In the genomic region with DNA sequence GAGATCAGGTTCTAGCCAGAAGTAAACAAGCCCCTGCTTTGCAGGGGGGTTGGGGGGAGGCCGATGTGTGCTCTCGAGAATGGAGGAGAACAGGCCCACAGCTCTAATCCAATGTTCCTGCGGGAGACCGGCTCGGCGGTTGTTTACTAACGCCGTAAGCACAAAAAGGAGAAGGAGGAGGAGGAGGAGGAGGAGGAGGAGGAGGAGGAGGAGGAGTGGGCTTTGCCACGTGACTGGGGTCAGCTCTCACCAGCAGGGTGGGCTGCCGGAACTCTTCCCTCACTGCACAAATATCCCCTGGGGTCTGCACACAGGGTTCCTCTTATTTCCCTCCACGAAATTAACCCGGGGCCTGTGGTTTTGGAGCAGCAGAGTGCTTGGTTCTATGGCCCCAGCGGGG, we compare ENCODE assay signal across 8 mouse cellular contexts. TPM values are rescaled to one million over a fixed set of nuclear protein-coding genes. Genes with fewer than 3 reads are reported as not detected.
DNase-seq lines count a peak whose midpoint lies in the region; ATAC-seq and TF ChIP-seq lines count a peak whose summit lies in the region.

No protein-coding gene starts in this region.

- TF ChIP-seq POLR2A in liver, adult 2 months (IDR thresholded peaks at IDR 0.05; ENCODE audit: extremely low read depth, insufficient read depth, low read length) = no peak

- H3K9me3 ChIP-seq in kidney, embryonic 14.5 days (ENCODE audit: control insufficient read depth, low read length) = no peaks in the 10 kb centered on the region
- no peaks in the 10 kb centered on the region for H3K9me3 ChIP-seq in forebrain, embryonic 11.5 days (ENCODE audit: control insufficient read depth, low read length)
- H3K9me3 ChIP-seq in stomach, embryonic 16.5 days (replicated peaks; ENCODE audit: control insufficient read depth, low read length) = no peaks in the 10 kb centered on the region

- H3K4me2 ChIP-seq in kidney, embryonic 14.5 days (replicated peaks; ENCODE audit: low read depth, low read length) = peak overlapping the region; percentile 89
- peak overlapping the region; percentile 78 for H3K4me2 ChIP-seq in forebrain, embryonic 11.5 days (ENCODE audit: low read depth, low read length, severe bottlenecking)
- H3K4me2 ChIP-seq in stomach, embryonic 16.5 days (ENCODE audit: low read depth, low read length) = peak overlapping the region; percentile 91

- no peaks in the 10 kb centered on the region for H3K27me3 ChIP-seq in kidney, embryonic 14.5 days (ENCODE audit: control insufficient read depth, insufficient read depth, low read length)
- H3K27me3 ChIP-seq in forebrain, embryonic 11.5 days (ENCODE audit: control insufficient read depth, insufficient read depth, low read length) = no peaks in the 10 kb centered on the region
- no peaks in the 10 kb centered on the region for H3K27me3 ChIP-seq in liver, adult 2 months (ENCODE audit: control insufficient read depth, insufficient read depth, low read length)
- H3K27me3 ChIP-seq in stomach, embryonic 16.5 days (ENCODE audit: control insufficient read depth, insufficient read depth, low read length) = no peaks in the 10 kb centered on the region

- peak overlapping the region; percentile 87 for H3K4me3 ChIP-seq in kidney, embryonic 14.5 days (ENCODE audit: low read length)
- peak overlapping the region; percentile 42 for H3K4me3 ChIP-seq in forebrain, embryonic 11.5 days (ENCODE audit: low read depth, low read length)
- H3K4me3 ChIP-seq in liver, adult 2 months (ENCODE audit: insufficient read depth, low read depth, low read length) = peak overlapping the region; percentile 6; the same call in 1 of the 2 replicates
- H3K4me3 ChIP-seq in stomach, embryonic 16.5 days (replicated peaks; ENCODE audit: low read length) = peak overlapping the region; percentile 30; the same call in 1 of the 2 replicates

- no peak for TF ChIP-seq CTCF in liver, adult 2 months (IDR thresholded peaks at IDR 0.05; ENCODE audit: low read depth, low read length)

- H3K79me2 ChIP-seq in liver, adult 2 months (ENCODE audit: control insufficient read depth, insufficient read depth, low read length) = peaks cover 10% of the 10 kb centered on the region; the same call in 1 of the 2 replicates

- H3K36me3 ChIP-seq in kidney, embryonic 14.5 days (ENCODE audit: control insufficient read depth, insufficient read depth, low read length) = no peaks in the 10 kb centered on the region
- no peaks in the 10 kb centered on the region for H3K36me3 ChIP-seq in forebrain, embryonic 11.5 days (ENCODE audit: control insufficient read depth, insufficient read depth, low read length)
- H3K36me3 ChIP-seq in liver, adult 2 months (ENCODE audit: control insufficient read depth, insufficient read depth, low read length) = no peaks in the 10 kb centered on the region
- H3K36me3 ChIP-seq in stomach, embryonic 16.5 days (ENCODE audit: control insufficient read depth, insufficient read depth, low read length) = no peaks in the 10 kb centered on the region

- H3K4me1 ChIP-seq in kidney, embryonic 14.5 days (ENCODE audit: control insufficient read depth, insufficient read depth, low read length) = peaks cover 28% of the 10 kb centered on the region
- peaks cover 8% of the 10 kb centered on the region for H3K4me1 ChIP-seq in forebrain, embryonic 11.5 days (replicated peaks; ENCODE audit: control insufficient read depth, insufficient read depth, low read length)
- H3K4me1 ChIP-seq in liver, adult 2 months (ENCODE audit: control insufficient read depth, insufficient read depth, low read length) = peaks cover 6% of the 10 kb centered on the region
- peaks cover 23% of the 10 kb centered on the region for H3K4me1 ChIP-seq in stomach, embryonic 16.5 days (ENCODE audit: control insufficient read depth, insufficient read depth, low read length)

- DNase-seq in kidney, adult 11 months = no peak
- DNase-seq in brain, embryonic 18.5 days (ENCODE audit: low read depth, low spot score) = peak; percentile 8
- peak; percentile 79 for DNase-seq in forebrain, embryonic 11.5 days (ENCODE audit: low spot score)
- no peak for DNase-seq in liver, adult 2 months (ENCODE audit: extremely low read depth, low read depth, low spot score)
- DNase-seq in right cerebral cortex, adult 18-20 months = no peak

- ATAC-seq in kidney, embryonic 14.5 days (ENCODE audit: low FRiP score, low TSS enrichment) = no peak
- ATAC-seq in forebrain, embryonic 11.5 days (replicated peaks; ENCODE audit: low FRiP score) = peak; percentile 60
- ATAC-seq in stomach, embryonic 16.5 days (ENCODE audit: insufficient read depth, low FRiP score) = no peak
- ATAC-seq in megakaryocyte-erythroid progenitor cell, adult 5-6 weeks (replicated peaks; ENCODE audit: low FRiP score, low TSS enrichment, poor library complexity, severe bottlenecking) = no peak

- H3K27ac ChIP-seq in kidney, embryonic 14.5 days (ENCODE audit: low read depth, low read length) = peak overlapping the region; percentile 97
- H3K27ac ChIP-seq in forebrain, embryonic 11.5 days (ENCODE audit: low read depth, low read length) = peak overlapping the region; percentile 84
- no peak overlapping the region for H3K27ac ChIP-seq in liver, adult 2 months (replicated peaks; ENCODE audit: insufficient read depth, low read depth, low read length)
- H3K27ac ChIP-seq in stomach, embryonic 16.5 days (ENCODE audit: low read length) = peak overlapping the region; percentile 99

- peak overlapping the region; percentile 43 for H3K9ac ChIP-seq in kidney, embryonic 14.5 days (ENCODE audit: low read depth, low read length)
- H3K9ac ChIP-seq in forebrain, embryonic 11.5 days (ENCODE audit: low read length) = peak overlapping the region; percentile 64
- H3K9ac ChIP-seq in liver, adult 2 months (ENCODE audit: low read depth, low read length) = peak overlapping the region; percentile 44; the same call in 1 of the 2 replicates
- H3K9ac ChIP-seq in stomach, embryonic 16.5 days (ENCODE audit: low read length) = peak overlapping the region; percentile 78

- 2% methylated on average over 8 of the region's 13 CpGs for WGBS in kidney, embryonic 14.5 days
- WGBS in forebrain, embryonic 11.5 days = 2% methylated on average over 8 of the region's 13 CpGs
- 32% methylated on average over 10 of the region's 13 CpGs for WGBS in liver, adult 2 months
- 2% methylated on average over 8 of the region's 13 CpGs for WGBS in stomach, embryonic 16.5 days

RNA-seq across cellular contexts. Expression of gene Stx16, which starts 1.5 kb away (rescaled TPM):
- 9.0 and 10.1 TPM in 2 replicates for polyA plus RNA-seq in kidney, embryonic 14.5 days (2014; fragmentation: Nextera tagmentation; extraction: Ambion mirVana)
- 9.4 and 10.7 TPM in 2 replicates for polyA plus RNA-seq in forebrain, embryonic 11.5 days (2014; fragmentation: Nextera tagmentation; extraction: Ambion mirVana)
- 9.8 and 10.5 TPM in 2 replicates for total RNA-seq in liver, adult 2 months (2014; rRNA removed)
- 12.1 and 14.6 TPM in 2 replicates for polyA plus RNA-seq in liver, adult 2 months (2012; rRNA removed)
- polyA plus RNA-seq in stomach, embryonic 16.5 days (2015; fragmentation: Nextera tagmentation; extraction: Ambion mirVana) = 12.8 and 14.8 TPM in 2 replicates
- 29.5 and 37.2 TPM in 2 replicates for total RNA-seq in megakaryocyte-erythroid progenitor cell, adult 5-6 weeks (2014; fragmentation: Nextera tagmentation)
- 25.0 and 32.9 TPM in 2 replicates for total RNA-seq in megakaryocyte-erythroid progenitor cell, adult 5-6 weeks (2017)

RNA-seq across cellular contexts. Expression of gene Npepl1, which starts 35.5 kb away (rescaled TPM):
- 29.8 and 41.3 TPM in 2 replicates for polyA plus RNA-seq in kidney, embryonic 14.5 days (2014; fragmentation: Nextera tagmentation; extraction: Ambion mirVana)
- 31.2 and 31.5 TPM in 2 replicates for polyA plus RNA-seq in forebrain, embryonic 11.5 days (2014; fragmentation: Nextera tagmentation; extraction: Ambion mirVana)
- 39.7 and 43.4 TPM in 2 replicates for total RNA-seq in liver, adult 2 months (2014; rRNA removed)
- polyA plus RNA-seq in liver, adult 2 months (2012; rRNA removed) = 70.6 and 81.0 TPM in 2 replicates
- polyA plus RNA-seq in stomach, embryonic 16.5 days (2015; fragmentation: Nextera tagmentation; extraction: Ambion mirVana) = 46.9 and 55.1 TPM in 2 replicates
- total RNA-seq in megakaryocyte-erythroid progenitor cell, adult 5-6 weeks (2014; fragmentation: Nextera tagmentation) = 80.3 and 84.4 TPM in 2 replicates
- 28.4 and 30.9 TPM in 2 replicates for total RNA-seq in megakaryocyte-erythroid progenitor cell, adult 5-6 weeks (2017)

Comparison
In these comparisons a context has a peak if more than half of its experiments do, and no peak if none do; other contexts are left out.
1. H3K4me3 ChIP-seq: peak in every context shown above with its lines; median percentile 87 in kidney, embryonic 14.5 days; 42 in forebrain, embryonic 11.5 days; 30 in stomach, embryonic 16.5 days; 6 in liver, adult 2 months.
2. DNase-seq: peak in brain, embryonic 18.5 days (single experiment) and forebrain, embryonic 11.5 days (single experiment); none in kidney, adult 11 months (single experiment), liver, adult 2 months (single experiment) and right cerebral cortex, adult 18-20 months (single experiment).
3. Peak in every context shown above with its lines, with median percentiles within 50 percentile points of each other: H3K4me2 ChIP-seq and H3K9ac ChIP-seq.